Mouse (Mus musculus): ENCODE data around the gene Scgb2b12. TPM values are rescaled to one million over a fixed set of nuclear protein-coding genes. Genes with fewer than 3 reads are reported as not detected.

Gene Scgb2b12
- not detected for total RNA-seq (2023)

GRCm38 (mm10) chr7:32327145-32327544 is at the start of gene Scgb2b12:
Scgb2b12 (minus strand) TSS chr7:32327245.

GRCm38 (mm10) chr7:32333882-32334281 is 6.8 kb upstream of the Scgb2b12 start, which contains the start of gene Scgb1b12:
Scgb1b12 (plus strand) TSS chr7:32334182.

Other genes with a start within 250 kb of the Scgb2b12 start
- gene Scgb1b10, start 226.4 kb downstream of the Scgb2b12 start, total RNA-seq (2023) = not detected
- not detected for gene Scgb2b11, start 116.1 kb downstream of the Scgb2b12 start, total RNA-seq (2023)
- not detected for gene Scgb1b11, start 104.4 kb downstream of the Scgb2b12 start, total RNA-seq (2023)
- gene Scgb1b12, start 6.9 kb upstream of the Scgb2b12 start, total RNA-seq (2023) = not detected
- gene Scgb1b29, start 114.3 kb upstream of the Scgb2b12 start, total RNA-seq (2023) = not detected

Measured in T-cell, adult 66 days (primary cell).